Mouse (Mus musculus) small intestine, adult 2 months (tissue): ENCODE data around the gene Cttn.

Experiments
- CTCF ChIP-seq: fragments of 200-500 bp; IDR thresholded peaks from 2 replicates; pipeline ENCODE4 v1.5.1; 2012; ENCODE audit warnings: low read depth, mild to moderate bottlenecking, control low read depth, inconsistent platforms, low read length, moderate library complexity, mixed read lengths; ENCODE audit not compliant: insufficient replicate concordance, insufficient read length; ENCODE audit errors: extremely low read depth
- POLR2A ChIP-seq: fragments of 200-500 bp; IDR thresholded peaks from 2 replicates; pipeline ENCODE4 v1.6.1; 2012; ENCODE audit warnings: low read depth, mild to moderate bottlenecking, control low read depth, inconsistent platforms, low read length, moderate library complexity

DNA sequence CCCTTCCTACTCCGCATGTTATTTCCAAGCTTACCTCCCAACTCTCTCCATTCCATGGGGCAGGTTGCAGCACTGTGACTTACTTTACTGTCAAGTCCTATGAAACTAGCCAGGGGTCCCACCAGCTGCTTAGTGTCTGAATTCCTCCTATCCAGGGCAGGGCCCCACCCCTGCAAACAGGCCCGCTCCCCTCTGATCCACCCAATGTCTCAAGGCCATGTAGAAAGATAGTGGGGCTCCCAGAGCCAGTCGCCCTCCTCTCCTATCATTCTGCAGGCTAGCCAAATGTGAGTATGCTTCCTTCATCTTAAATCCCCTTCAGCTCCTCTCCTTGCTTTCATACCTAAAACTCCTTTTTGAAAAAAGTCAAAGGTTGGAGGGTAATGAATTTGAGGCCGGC lies 38.3 kb upstream of the Cttn start:
- TF ChIP-seq POLR2A (no peak), CTCF (no peak)
